Mouse (Mus musculus): ENCODE data around the gene Myl6. TPM values are rescaled to one million over a fixed set of nuclear protein-coding genes. Genes with fewer than 3 reads are reported as not detected.

Gene Myl6
- polyA plus RNA-seq, 1 experiment from 2014 or later, result 1,028 TPM

Small RNAs within 50 kb of the gene (microRNA-seq; reads per million reads assigned to microRNA genes)
- not detected for gene Mir6916
- gene Mir8105, result 1.0 reads per million

Other genes with a start within 250 kb of the Myl6 start
- gene Apon, start 240.0 kb downstream of the Myl6 start, polyA plus RNA-seq (2015; fragmentation: Nextera tagmentation; extraction: Ambion mirVana), result 0.11 TPM in 1 of 2 replicates, not detected in the other
- gene Apof, start 225.5 kb downstream of the Myl6 start, polyA plus RNA-seq (2015; fragmentation: Nextera tagmentation; extraction: Ambion mirVana), result 0.24 TPM in 1 of 2 replicates, not detected in the other
- 19.3 and 22.2 TPM in 2 replicates for gene Stat2, start 223.6 kb downstream of the Myl6 start, polyA plus RNA-seq (2015; fragmentation: Nextera tagmentation; extraction: Ambion mirVana)
- gene Il23a, start 195.4 kb downstream of the Myl6 start, polyA plus RNA-seq (2015; fragmentation: Nextera tagmentation; extraction: Ambion mirVana), result 0.22 and 0.73 TPM in 2 replicates
- gene Pan2, start 190.8 kb downstream of the Myl6 start, polyA plus RNA-seq (2015; fragmentation: Nextera tagmentation; extraction: Ambion mirVana), result 18.2 and 20.9 TPM in 2 replicates
- 196 and 202 TPM in 2 replicates for gene Cnpy2, start 171.7 kb downstream of the Myl6 start, polyA plus RNA-seq (2015; fragmentation: Nextera tagmentation; extraction: Ambion mirVana)
- 303 and 314 TPM in 2 replicates for gene Cs, start 156.4 kb downstream of the Myl6 start, polyA plus RNA-seq (2015; fragmentation: Nextera tagmentation; extraction: Ambion mirVana)
- gene Coq10a, start 125.1 kb downstream of the Myl6 start, polyA plus RNA-seq (2015; fragmentation: Nextera tagmentation; extraction: Ambion mirVana), result 11.4 and 32.3 TPM in 2 replicates
- gene Ankrd52, start 117.0 kb downstream of the Myl6 start, polyA plus RNA-seq (2015; fragmentation: Nextera tagmentation; extraction: Ambion mirVana), result 9.9 and 12.1 TPM in 2 replicates
- gene Slc39a5, start 92.9 kb downstream of the Myl6 start, polyA plus RNA-seq (2015; fragmentation: Nextera tagmentation; extraction: Ambion mirVana), result 0.36 and 0.41 TPM in 2 replicates
- 126 and 150 TPM in 2 replicates for gene Nabp2, start 82.7 kb downstream of the Myl6 start, polyA plus RNA-seq (2015; fragmentation: Nextera tagmentation; extraction: Ambion mirVana)
- gene Rnf41, start 82.5 kb downstream of the Myl6 start, polyA plus RNA-seq (2015; fragmentation: Nextera tagmentation; extraction: Ambion mirVana), result 96.7 and 98.3 TPM in 2 replicates
- gene Smarcc2, start 34.9 kb downstream of the Myl6 start, polyA plus RNA-seq (2015; fragmentation: Nextera tagmentation; extraction: Ambion mirVana), result 136 and 168 TPM in 2 replicates
- gene Myl6b, start 4.5 kb upstream of the Myl6 start, polyA plus RNA-seq (2015; fragmentation: Nextera tagmentation; extraction: Ambion mirVana), result 6.7 and 7.1 TPM in 2 replicates
- 13.5 and 16.6 TPM in 2 replicates for gene Esyt1, start 31.7 kb upstream of the Myl6 start, polyA plus RNA-seq (2015; fragmentation: Nextera tagmentation; extraction: Ambion mirVana)
- 16.7 and 17.0 TPM in 2 replicates for gene Zc3h10, start 53.6 kb upstream of the Myl6 start, polyA plus RNA-seq (2015; fragmentation: Nextera tagmentation; extraction: Ambion mirVana)
- 2,004 and 2,091 TPM in 2 replicates for gene Rpl41, start 55.2 kb upstream of the Myl6 start, polyA plus RNA-seq (2015; fragmentation: Nextera tagmentation; extraction: Ambion mirVana)
- 128 and 130 TPM in 2 replicates for gene Pa2g4, start 71.8 kb upstream of the Myl6 start, polyA plus RNA-seq (2015; fragmentation: Nextera tagmentation; extraction: Ambion mirVana)
- gene Erbb3, start 95.5 kb upstream of the Myl6 start, polyA plus RNA-seq (2015; fragmentation: Nextera tagmentation; extraction: Ambion mirVana), result 1.3 and 1.6 TPM in 2 replicates
- gene Rps26, start 132.6 kb upstream of the Myl6 start, polyA plus RNA-seq (2015; fragmentation: Nextera tagmentation; extraction: Ambion mirVana), result 296 and 313 TPM in 2 replicates
- gene Ikzf4, start 151.8 kb upstream of the Myl6 start, polyA plus RNA-seq (2015; fragmentation: Nextera tagmentation; extraction: Ambion mirVana), result 15.3 and 18.9 TPM in 2 replicates
- gene Suox, start 179.9 kb upstream of the Myl6 start, polyA plus RNA-seq (2015; fragmentation: Nextera tagmentation; extraction: Ambion mirVana), result 14.9 and 16.1 TPM in 2 replicates
- gene Rab5b, start 202.1 kb upstream of the Myl6 start, polyA plus RNA-seq (2015; fragmentation: Nextera tagmentation; extraction: Ambion mirVana), result 118 and 130 TPM in 2 replicates
- 0.83 and 0.97 TPM in 2 replicates for gene Pmel, start 210.1 kb upstream of the Myl6 start, polyA plus RNA-seq (2015; fragmentation: Nextera tagmentation; extraction: Ambion mirVana)
- gene Cdk2, start 210.9 kb upstream of the Myl6 start, polyA plus RNA-seq (2015; fragmentation: Nextera tagmentation; extraction: Ambion mirVana), result 18.3 and 24.2 TPM in 2 replicates

Measured in hindbrain, embryonic 16.5 days (tissue).